Mouse (Mus musculus): ENCODE results near the gene Pcdh10.

Gene Pcdh10

DNA sequence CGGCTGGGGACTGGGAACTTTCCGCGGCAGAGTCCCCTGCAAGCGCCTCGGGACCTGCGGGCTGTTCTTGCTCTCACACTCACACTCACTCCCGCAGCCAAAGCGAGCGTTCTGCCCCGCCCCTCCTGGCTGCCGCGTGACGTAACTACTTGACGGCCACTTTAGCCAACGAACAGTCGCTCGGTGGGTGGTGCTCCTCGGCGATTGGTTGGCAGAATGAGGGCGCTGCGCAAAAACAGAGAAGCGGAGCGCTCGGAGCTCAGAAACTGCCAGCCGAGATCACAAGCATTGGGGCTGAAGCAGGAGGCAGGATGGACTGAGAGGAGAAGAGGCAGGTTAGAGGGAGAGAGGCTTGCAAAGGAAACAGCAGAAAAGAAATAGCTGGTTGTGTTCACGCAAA, at the start of gene Pcdh10:
Gene Pcdh10, plus strand, starts transcription at position 254 of the 400 bp plus-strand sequence.
- peak; percentile 95 for DNase-seq (ENCODE audit: extremely low spot score, low spot score)

DNA sequence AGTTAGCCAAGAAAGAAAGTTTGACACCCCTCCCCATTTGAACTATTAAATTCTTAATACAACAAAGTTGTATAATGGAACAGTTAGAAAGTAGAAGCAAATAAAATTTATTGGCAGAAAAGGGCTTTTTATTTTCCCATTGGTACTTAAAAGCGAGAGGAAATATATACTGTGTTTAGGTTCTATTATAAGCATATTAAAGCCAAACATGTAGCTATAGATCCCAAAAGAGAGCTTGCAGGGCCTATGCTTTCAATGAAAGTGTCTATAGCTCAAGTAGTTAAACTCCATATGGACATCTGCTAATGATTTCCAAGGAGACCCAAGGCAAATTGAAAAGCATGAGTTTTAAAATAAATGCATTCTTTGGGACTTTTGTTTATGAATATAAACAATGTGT, 22.3 kb upstream of the Pcdh10 start:
- no peak for DNase-seq (ENCODE audit: extremely low spot score, low spot score)

DNA sequence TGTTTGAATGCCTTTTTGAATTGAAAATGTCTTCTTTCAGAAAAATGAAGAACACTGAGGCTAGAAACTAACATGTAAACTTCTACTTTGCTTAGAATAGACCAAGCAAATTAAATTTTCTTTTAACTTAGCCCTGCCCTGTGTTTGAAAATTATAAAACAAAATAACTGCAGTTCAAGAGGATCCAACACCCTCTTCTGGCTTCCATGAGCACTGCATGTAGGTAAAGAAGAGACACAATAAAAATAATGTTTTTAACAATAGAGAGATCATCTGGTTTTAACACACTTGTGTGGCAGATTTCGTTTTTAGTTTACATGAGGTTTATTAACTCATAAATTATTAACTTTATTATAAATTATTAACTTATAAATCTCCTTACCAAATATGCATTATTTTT, 9.2 kb upstream of the Pcdh10 start:
- DNase-seq (ENCODE audit: extremely low spot score, low spot score), result no peak

GRCm38 (mm10) chr3:45375761-45376500, 2.3 kb upstream of the Pcdh10 start:
- DNase-seq (ENCODE audit: extremely low spot score, low spot score), result peak; percentile 86

GRCm38 (mm10) chr3:45376501-45377390, 1.5 kb upstream of the Pcdh10 start:
- peak; percentile 70 for DNase-seq (ENCODE audit: extremely low spot score, low spot score)

GRCm38 (mm10) chr3:45377391-45377998, 703 bp upstream of the Pcdh10 start:
- no peak for DNase-seq (ENCODE audit: extremely low spot score, low spot score)

- peak; percentile 63 for DNase-seq (ENCODE audit: extremely low spot score, low spot score)
These were observed 1.4 kb downstream of the Pcdh10 start for GRCm38 (mm10) chr3:45379541-45379971.

DNA sequence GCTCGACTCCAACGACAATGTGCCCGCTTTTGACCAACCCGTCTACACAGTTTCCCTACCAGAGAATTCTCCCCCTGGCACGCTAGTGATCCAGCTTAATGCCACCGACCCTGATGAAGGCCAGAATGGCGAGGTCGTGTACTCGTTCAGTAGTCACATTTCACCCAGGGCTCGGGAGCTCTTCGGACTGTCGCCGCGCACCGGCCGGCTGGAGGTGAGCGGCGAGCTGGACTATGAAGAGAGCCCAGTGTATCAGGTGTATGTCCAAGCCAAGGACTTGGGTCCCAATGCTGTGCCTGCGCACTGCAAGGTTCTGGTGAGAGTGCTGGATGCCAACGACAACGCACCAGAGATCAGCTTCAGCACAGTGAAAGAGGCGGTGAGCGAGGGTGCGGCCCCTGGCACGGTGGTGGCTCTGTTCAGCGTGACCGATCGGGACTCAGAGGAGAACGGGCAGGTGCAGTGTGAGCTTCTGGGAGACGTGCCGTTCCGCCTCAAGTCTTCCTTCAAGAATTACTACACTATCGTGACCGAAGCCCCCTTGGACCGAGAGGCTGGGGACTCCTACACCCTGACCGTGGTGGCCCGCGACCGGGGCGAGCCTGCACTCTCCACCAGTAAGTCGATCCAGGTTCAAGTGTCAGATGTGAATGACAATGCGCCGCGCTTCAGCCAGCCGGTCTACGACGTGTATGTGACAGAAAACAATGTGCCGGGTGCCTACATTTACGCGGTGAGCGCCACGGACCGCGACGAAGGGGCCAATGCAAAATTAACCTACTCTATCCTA, 2.0 kb downstream of the Pcdh10 start:
- peak; percentile 65 for DNase-seq (ENCODE audit: extremely low spot score, low spot score)

- peak; percentile 63 for DNase-seq (ENCODE audit: extremely low spot score, low spot score)
These were observed 2.9 kb downstream of the Pcdh10 start for GRCm38 (mm10) chr3:45380811-45381761.

DNA sequence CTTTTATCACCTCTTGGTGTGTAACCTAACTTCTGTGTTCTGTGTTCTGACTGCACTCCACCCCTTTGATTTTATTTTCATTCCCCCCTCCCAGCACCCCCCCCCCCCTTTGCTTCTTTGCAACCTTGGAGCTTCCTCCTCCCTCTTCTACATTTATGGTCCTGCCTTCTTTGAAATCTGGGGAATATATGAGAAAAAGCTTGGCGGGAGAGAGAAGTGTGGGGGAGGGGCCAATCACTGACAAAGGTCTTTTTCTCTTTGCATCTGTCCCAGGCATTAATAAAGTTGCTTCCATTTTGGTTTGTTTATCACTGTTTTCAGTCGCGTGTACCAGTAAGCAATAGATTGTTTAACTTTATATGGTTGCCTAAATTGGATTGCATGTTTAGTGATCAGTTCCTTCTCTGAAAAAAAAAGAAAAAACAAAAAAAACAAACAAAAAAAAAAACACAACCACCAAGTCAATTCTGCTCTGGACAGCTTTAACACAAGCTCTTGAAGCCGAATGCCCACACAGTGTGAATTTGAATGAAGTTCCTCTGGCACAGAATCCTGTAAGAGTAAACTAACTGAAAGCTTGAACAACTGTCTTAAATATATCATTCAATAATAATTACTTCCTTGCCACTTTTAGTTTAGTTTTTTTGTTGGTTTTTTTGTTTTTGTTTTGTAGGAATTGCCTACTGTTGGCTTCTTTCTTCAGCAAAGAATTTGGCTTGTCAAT, 4.0 kb downstream of the Pcdh10 start:
- no peak for DNase-seq (ENCODE audit: extremely low spot score, low spot score)

GRCm38 (mm10) chr3:45383831-45384230, 5.6 kb downstream of the Pcdh10 start:
- no peak for DNase-seq (ENCODE audit: extremely low spot score, low spot score)

GRCm38 (mm10) chr3:45385028-45385427, 6.8 kb downstream of the Pcdh10 start:
- DNase-seq (ENCODE audit: extremely low spot score, low spot score), result no peak

GRCm38 (mm10) chr3:45385451-45385850, 7.3 kb downstream of the Pcdh10 start:
- no peak for DNase-seq (ENCODE audit: extremely low spot score, low spot score)

- DNase-seq (ENCODE audit: extremely low spot score, low spot score), result no peak
These were observed 8.3 kb downstream of the Pcdh10 start for GRCm38 (mm10) chr3:45386512-45386911.

GRCm38 (mm10) chr3:45397101-45397500, 18.9 kb downstream of the Pcdh10 start:
- DNase-seq (ENCODE audit: extremely low spot score, low spot score), result no peak

GRCm38 (mm10) chr3:45403239-45403638, 25.0 kb downstream of the Pcdh10 start:
- DNase-seq (ENCODE audit: extremely low spot score, low spot score), result no peak

DNA sequence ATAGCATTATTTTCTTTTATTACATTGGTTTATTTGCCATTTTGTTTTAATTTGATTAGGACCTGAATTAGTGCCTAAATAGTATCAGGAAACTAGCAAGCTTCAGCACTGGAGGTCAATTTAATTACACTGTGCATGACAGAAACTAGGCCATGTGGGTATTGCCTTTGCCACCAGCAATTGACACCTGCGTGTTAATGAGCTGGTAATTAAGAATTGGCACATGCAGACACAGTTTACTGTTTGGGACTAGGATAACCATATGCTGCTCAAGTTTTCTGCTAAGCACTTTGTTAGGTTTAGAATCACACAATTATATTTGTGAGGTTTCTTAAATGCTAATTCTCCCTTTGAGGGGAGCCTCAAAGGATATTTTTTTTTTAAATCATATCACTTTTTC, 53.5 kb downstream of the Pcdh10 start:
- DNase-seq (ENCODE audit: extremely low spot score, low spot score), result no peak

- no peak for DNase-seq (ENCODE audit: extremely low spot score, low spot score)
These were observed 54.1 kb downstream of the Pcdh10 start for GRCm38 (mm10) chr3:45432172-45432765.

All from neural tube, embryonic 10.5 days (tissue).